In genomic region chr8:70268799-70269565, GRCm38 (mm10) we compare ENCODE assay signal across 8 mouse cellular contexts. TPM values are rescaled to one million over a fixed set of nuclear protein-coding genes. Genes with fewer than 3 reads are reported as not detected.
DNase-seq lines count a peak whose midpoint lies in the region; ATAC-seq and TF ChIP-seq lines count a peak whose summit lies in the region.

No protein-coding gene starts in this region.

- H3K4me2 ChIP-seq in heart, embryonic 13.5 days = no peak overlapping the region

- no peak for DNase-seq in heart, postnatal 25 days (ENCODE audit: low spot score)
- peak; percentile 13 for DNase-seq in CD4-positive helper T cell, adult 2 months (ENCODE audit: low read depth, low spot score)
- peak; percentile 63 for DNase-seq in brain, adult 2 months (ENCODE audit: low read depth, low spot score)
- peak in 1 of 2 experiments; percentile 20 for DNase-seq in left cerebral cortex, adult 2 months (ENCODE audit: extremely low spot score in 1 of 2, low spot score in 2 of 2)
- DNase-seq in mesoderm, embryonic 11.5 days (ENCODE audit: low read depth, low spot score) = peak; percentile 28
- DNase-seq in ovary, postnatal 14 days (ENCODE audit: low spot score) = no peak

- intact Hi-C loops in heart, postnatal 25 days (cut with DNase I) = no loop called here
- intact Hi-C loops in left cerebral cortex, adult 2 months (cut with DNase I) = no loop called here

- H3K4me3 ChIP-seq in heart, embryonic 13.5 days = no peak overlapping the region
- no peak overlapping the region for H3K4me3 ChIP-seq in left cerebral cortex, adult 2 months

- no peaks in the 10 kb centered on the region for H3K9me3 ChIP-seq in heart, embryonic 13.5 days

- no peak for ATAC-seq in heart, embryonic 13.5 days (ENCODE audit: extremely low read depth, insufficient number of reproducible peaks, low FRiP score, low TSS enrichment)
- no peak for ATAC-seq in erythroid progenitor cell, adult 5-6 weeks (replicated peaks; ENCODE audit: low FRiP score, poor library complexity, severe bottlenecking)

- H3K36me3 ChIP-seq in heart, embryonic 13.5 days = peaks cover 26% of the 10 kb centered on the region

- WGBS in heart, embryonic 13.5 days = 48% methylated on average over 11 of the region's 11 CpGs

- peak; percentile 54 for TF ChIP-seq CTCF in left cerebral cortex, adult 2 months (IDR thresholded peaks at IDR 0.05)

- H3K9ac ChIP-seq in heart, embryonic 13.5 days = no peak overlapping the region

- H3K4me1 ChIP-seq in heart, embryonic 13.5 days = peaks cover 19% of the 10 kb centered on the region

- 0 out of 2 replicates have a peak overlapping the region, but pooled peaks have one; percentile 17 for H3K27ac ChIP-seq in heart, embryonic 13.5 days (replicated peaks)
- H3K27ac ChIP-seq in left cerebral cortex, adult 2 months = peak overlapping the region; percentile 41

- H3K27me3 ChIP-seq in heart, embryonic 13.5 days (replicated peaks) = no peaks in the 10 kb centered on the region

RNA-seq across cellular contexts. Expression of gene Homer3, which starts 13.6 kb away (rescaled TPM):
- polyA plus RNA-seq in heart, embryonic 13.5 days (2015; fragmentation: Nextera tagmentation; extraction: Ambion mirVana) = 34.1 and 37.2 TPM in 2 replicates
- 10 to 100 TPM; 12.0 to 12.3 TPM for total RNA-seq in heart, postnatal 25 days (2021)
- total RNA-seq in left cerebral cortex, adult 2 months (2021) = 1 to 10 TPM; 6.9 to 7.3 TPM
- total RNA-seq in erythroid progenitor cell, adult 5-6 weeks (2015; ENCODE audit: low replicate concordance) = 1.3 TPM in 1 of 2 replicates, not detected in the other
- total RNA-seq in erythroid progenitor cell, adult 5-6 weeks (2017; ENCODE audit: low replicate concordance) = not detected in 2 replicates

RNA-seq across cellular contexts. Expression of gene Ddx49, which starts 33.3 kb away (rescaled TPM):
- 32.6 and 34.1 TPM in 2 replicates for polyA plus RNA-seq in heart, embryonic 13.5 days (2015; fragmentation: Nextera tagmentation; extraction: Ambion mirVana)
- total RNA-seq in heart, postnatal 25 days (2021) = 10 to 100 TPM; 24.7 to 33.8 TPM
- total RNA-seq in left cerebral cortex, adult 2 months (2021) = 10 to 100 TPM; 43.9 to 47.5 TPM
- 2.5 and 9.2 TPM in 2 replicates for total RNA-seq in erythroid progenitor cell, adult 5-6 weeks (2015; ENCODE audit: low replicate concordance)
- total RNA-seq in erythroid progenitor cell, adult 5-6 weeks (2017; ENCODE audit: low replicate concordance) = 12.5 and 30.4 TPM in 2 replicates

RNA-seq across cellular contexts. Expression of gene Cope, which starts 33.3 kb away (rescaled TPM):
- 294 and 344 TPM in 2 replicates for polyA plus RNA-seq in heart, embryonic 13.5 days (2015; fragmentation: Nextera tagmentation; extraction: Ambion mirVana)
- 100 to 1,000 TPM; 145 to 159 TPM for total RNA-seq in heart, postnatal 25 days (2021)
- total RNA-seq in left cerebral cortex, adult 2 months (2021) = 100 to 1,000 TPM; 137 to 145 TPM
- total RNA-seq in erythroid progenitor cell, adult 5-6 weeks (2015; ENCODE audit: low replicate concordance) = 78.6 and 122 TPM in 2 replicates
- total RNA-seq in erythroid progenitor cell, adult 5-6 weeks (2017; ENCODE audit: low replicate concordance) = 16.7 and 51.7 TPM in 2 replicates

RNA-seq across cellular contexts. Expression of gene Armc6, which starts 34.7 kb away (rescaled TPM):
- 20.6 and 20.7 TPM in 2 replicates for polyA plus RNA-seq in heart, embryonic 13.5 days (2015; fragmentation: Nextera tagmentation; extraction: Ambion mirVana)
- total RNA-seq in heart, postnatal 25 days (2021) = 1 to 10 TPM; 7.6 to 8.0 TPM
- total RNA-seq in left cerebral cortex, adult 2 months (2021) = 10 to 100 TPM; 40.8 to 43.1 TPM
- 15.1 and 26.4 TPM in 2 replicates for total RNA-seq in erythroid progenitor cell, adult 5-6 weeks (2015; ENCODE audit: low replicate concordance)
- 5.1 TPM in 1 of 2 replicates, not detected in the other for total RNA-seq in erythroid progenitor cell, adult 5-6 weeks (2017; ENCODE audit: low replicate concordance)

RNA-seq across cellular contexts. Expression of gene Sugp2, which starts 35.0 kb away (rescaled TPM):
- 23.2 and 24.3 TPM in 2 replicates for polyA plus RNA-seq in heart, embryonic 13.5 days (2015; fragmentation: Nextera tagmentation; extraction: Ambion mirVana)
- total RNA-seq in heart, postnatal 25 days (2021) = 10 to 100 TPM; 38.9 to 41.5 TPM
- 100 to 1,000 TPM; 116 to 117 TPM for total RNA-seq in left cerebral cortex, adult 2 months (2021)
- total RNA-seq in erythroid progenitor cell, adult 5-6 weeks (2015; ENCODE audit: low replicate concordance) = 36.8 and 49.0 TPM in 2 replicates
- 51.5 and 60.7 TPM in 2 replicates for total RNA-seq in erythroid progenitor cell, adult 5-6 weeks (2017; ENCODE audit: low replicate concordance)

Comparison
In these comparisons a context has a peak if more than half of its experiments do, and no peak if none do; other contexts are left out.
1. DNase-seq: peak in CD4-positive helper T cell, adult 2 months (single experiment), brain, adult 2 months (single experiment) and mesoderm, embryonic 11.5 days (single experiment); none in heart, postnatal 25 days (single experiment) and ovary, postnatal 14 days (single experiment).